Mouse (Mus musculus): ENCODE results near the gene Fjx1. TPM values are rescaled to one million over a fixed set of nuclear protein-coding genes. Genes with fewer than 3 reads are reported as not detected.

The Fjx1 gene
- total and polyA plus RNA-seq, 3 experiments = 0.17 to 0.55 (median 0.43) TPM

GRCm38 (mm10) chr2:102410615-102411014, 41.7 kb downstream of the Fjx1 start:
- in situ Hi-C loops (cut with MboI; ENCODE audit: low pct_ligation_motif_present, low pct_unique_long_range_greater_than_20kb, low sequenced_read_pairs) = no loop called here
- dilution Hi-C loops (cut with MboI; ENCODE audit: extremely low pct_ligation_motif_present, extremely low pct_unique_long_range_greater_than_20kb, low sequenced_read_pairs) = no loop called here

GRCm38 (mm10) chr2:102409741-102410140, 42.6 kb downstream of the Fjx1 start:
- H3K4me3 ChIP-seq (replicated peaks in 1 of 3; ENCODE audit: low read depth in 2 of 3, low read length in 2 of 3, poor library complexity in 1 of 3) = no peak overlapping the region
- H3K4me1 ChIP-seq (ENCODE audit: control insufficient read depth in 1 of 2, insufficient read depth in 2 of 2) = 0 out of 4 replicates have a peak, but pooled peaks cover 0 to 2% of the 10 kb centered on the region in 2 experiments
- DNase-seq (ENCODE audit: extremely low read depth) = no peak
- no peak for TF ChIP-seq SIN3A (IDR thresholded peaks at IDR 0.05; ENCODE audit: low read length)
- TF ChIP-seq JUN (IDR thresholded peaks at IDR 0.05; ENCODE audit: insufficient read depth, low read depth, low read length) = no peak
- no peak for TF ChIP-seq USF1 (IDR thresholded peaks at IDR 0.05; ENCODE audit: low read depth, low read length)
- no peak for TF ChIP-seq TBP (conservative IDR thresholded peaks at IDR 0.05; ENCODE audit: low read depth, low read length)
- no peak for TF ChIP-seq MYC (IDR thresholded peaks at IDR 0.05; ENCODE audit: low read depth, low read length)
- no peak for TF ChIP-seq ZC3H11A (IDR thresholded peaks at IDR 0.05; ENCODE audit: low read depth, low read length)
- no peak for TF ChIP-seq ZKSCAN1 (IDR thresholded peaks at IDR 0.05; ENCODE audit: borderline replicate concordance, low read depth, low read length)
- no peak for TF ChIP-seq MAX (IDR thresholded peaks at IDR 0.05; ENCODE audit: low read length)
- no peak overlapping the region for H3K9ac ChIP-seq (ENCODE audit: insufficient read depth, low read depth)
- no peaks in the 10 kb centered on the region for H3K9me3 ChIP-seq (replicated peaks; ENCODE audit: low read length)
- dilution Hi-C loops (cut with MboI; ENCODE audit: extremely low pct_ligation_motif_present, extremely low pct_unique_long_range_greater_than_20kb, low sequenced_read_pairs) (no loop called here), in situ Hi-C loops (cut with MboI; ENCODE audit: low pct_ligation_motif_present, low pct_unique_long_range_greater_than_20kb, low sequenced_read_pairs) (no loop called here)
- H3K79me2 ChIP-seq (replicated peaks; ENCODE audit: control insufficient read depth, extremely low read depth, insufficient read depth, poor library complexity, severe bottlenecking) = no peaks in the 10 kb centered on the region
- no peak overlapping the region for H3K27ac ChIP-seq (ENCODE audit: insufficient read depth, low read depth)
- no peaks in the 10 kb centered on the region for H3K36me3 ChIP-seq (replicated peaks in 1 of 2; ENCODE audit: control insufficient read depth in 1 of 2, insufficient read depth in 1 of 2, low read length in 1 of 2)
- no peak overlapping the region for H3K4me2 ChIP-seq (ENCODE audit: insufficient read depth, low read depth, poor library complexity, severe bottlenecking)
- no peaks in the 10 kb centered on the region for H3K27me3 ChIP-seq (replicated peaks)

More at GRCm38 (mm10) chr2:102410615-102411014, 41.7 kb downstream of the Fjx1 start:
- Histone ChIP-seq H3K4me2 (ENCODE audit: insufficient read depth, low read depth, poor library complexity, severe bottlenecking) (no peak overlapping the region), H3K27me3 (replicated peaks) (no peaks in the 10 kb centered on the region), H3K9me3 (replicated peaks; ENCODE audit: low read length) (no peaks in the 10 kb centered on the region), H3K4me3 (replicated peaks in 1 of 3; ENCODE audit: low read depth in 2 of 3, low read length in 2 of 3, poor library complexity in 1 of 3) (no peak overlapping the region), H3K9ac (ENCODE audit: insufficient read depth, low read depth) (no peak overlapping the region), H3K27ac (ENCODE audit: insufficient read depth, low read depth) (no peak overlapping the region), H3K79me2 (replicated peaks; ENCODE audit: control insufficient read depth, extremely low read depth, insufficient read depth, poor library complexity, severe bottlenecking) (no peaks in the 10 kb centered on the region), H3K4me1 (ENCODE audit: control insufficient read depth in 1 of 2, insufficient read depth in 2 of 2) (0 out of 4 replicates have a peak, but pooled peaks cover 0 to 2% of the 10 kb centered on the region in 2 experiments), H3K36me3 (replicated peaks in 1 of 2; ENCODE audit: control insufficient read depth in 1 of 2, insufficient read depth in 1 of 2, low read length in 1 of 2) (no peaks in the 10 kb centered on the region)
- TF ChIP-seq POLR2AphosphoS2 (IDR thresholded peaks at IDR 0.05; ENCODE audit: low read depth, low read length) = no peak
- no peak for TF ChIP-seq E2F4 (IDR thresholded peaks at IDR 0.05; ENCODE audit: insufficient replicate concordance, low read depth, low read length)
- TF ChIP-seq UBTF (IDR thresholded peaks at IDR 0.05; ENCODE audit: low read depth, low read length) = no peak
- no peak for TF ChIP-seq EP300 (IDR thresholded peaks at IDR 0.05; ENCODE audit: low read length)
- TF ChIP-seq ETS1 (conservative IDR thresholded peaks at IDR 0.05; ENCODE audit: low read depth, low read length) = no peak
- no peak for TF ChIP-seq TBP (conservative IDR thresholded peaks at IDR 0.05; ENCODE audit: low read depth, low read length)
- no peak for TF ChIP-seq JUND (conservative IDR thresholded peaks at IDR 0.05; ENCODE audit: low read depth, low read length)
- no peak for TF ChIP-seq JUN (IDR thresholded peaks at IDR 0.05; ENCODE audit: insufficient read depth, low read depth, low read length)
- no peak for TF ChIP-seq CTCF (conservative IDR thresholded peaks at IDR 0.05 in 1 of 2, IDR thresholded peaks at IDR 0.05 in 1 of 2; ENCODE audit: low read depth in 2 of 2, low read length in 2 of 2)
- no peak for TF ChIP-seq BHLHE40 (IDR thresholded peaks at IDR 0.05; ENCODE audit: low read depth, low read length)
- no peak for TF ChIP-seq ZC3H11A (IDR thresholded peaks at IDR 0.05; ENCODE audit: low read depth, low read length)
- no peak for TF ChIP-seq MXI1 (IDR thresholded peaks at IDR 0.05; ENCODE audit: low read depth, low read length)
- TF ChIP-seq USF2 (conservative IDR thresholded peaks at IDR 0.05; ENCODE audit: low read depth, low read length) = no peak
- no peak for TF ChIP-seq ELF1 (IDR thresholded peaks at IDR 0.05; ENCODE audit: low read depth, low read length)
- TF ChIP-seq MAFK (IDR thresholded peaks at IDR 0.05; ENCODE audit: insufficient replicate concordance, low read length) = no peak
- no peak for DNase-seq (ENCODE audit: extremely low read depth)

Data from CH12.LX (cell line).